Mouse (Mus musculus) neural tube, embryonic 14.5 days (tissue): ENCODE results near the gene Rpl38. TPM values are rescaled to one million over a fixed set of nuclear protein-coding genes. Genes with fewer than 3 reads are reported as not detected.

Source experiments
- ATAC-seq: fragments of 200-750 bp; cut with Nextera tagmentation; 2 replicates; pipeline ENCODE4 v1.8.0; 2017; ENCODE audit warnings: low read depth, mild to moderate bottlenecking, moderate TSS enrichment, moderate library complexity
- H3K27ac ChIP-seq: fragments of 300-500 bp; sonication (generic); 2 replicates; pipeline ENCODE4 v1.5.1; 2014; ENCODE audit warnings: low read depth, mild to moderate bottlenecking, control low read depth, low read length, moderate library complexity, mixed read lengths
- H3K27me3 ChIP-seq: fragments of 300-500 bp; sonication (generic); 2 replicates; pipeline ENCODE4 v1.6.1; 2014; ENCODE audit warnings: low read length; ENCODE audit not compliant: control insufficient read depth, insufficient read depth
- H3K36me3 ChIP-seq: fragments of 300-500 bp; sonication (generic); 2 replicates; pipeline ENCODE4 v1.6.1; 2014; ENCODE audit warnings: low read length, mixed read lengths; ENCODE audit not compliant: control insufficient read depth, insufficient read depth
- H3K4me1 ChIP-seq: fragments of 300-500 bp; sonication (generic); 2 replicates; pipeline ENCODE4 v1.6.1; 2014; ENCODE audit warnings: low read length; ENCODE audit not compliant: control insufficient read depth, insufficient read depth
- H3K4me2 ChIP-seq: fragments of 300-500 bp; sonication (generic); 2 replicates; pipeline ENCODE4 v1.6.1; 2014; ENCODE audit warnings: mild to moderate bottlenecking, low read depth, low read length, control low read depth
- H3K4me3 ChIP-seq: fragments of 300-500 bp; sonication (generic); 2 replicates; pipeline ENCODE4 v1.5.1; 2014; ENCODE audit warnings: low read depth, low read length, control low read depth, mixed read lengths
- H3K9ac ChIP-seq: fragments of 300-500 bp; sonication (generic); replicated peaks from 2 replicates; pipeline ENCODE4 v1.6.1; 2014; ENCODE audit warnings: low read depth, mild to moderate bottlenecking, control low read depth, low read length, mixed read lengths
- H3K9me3 ChIP-seq: fragments of 300-500 bp; sonication (generic); 2 replicates; pipeline ENCODE4 v1.6.1; 2016; ENCODE audit warnings: low read length; ENCODE audit not compliant: control insufficient read depth
- WGBS: fragments of 180-500 bp; shearing (Covaris S2); extraction: QIAGEN DNeasy Blood & Tissue Kit; methylation state at CpG from one replicate; pipeline ENCODE4 v1.1.7; 2014; 5-methylcytosine and 5-hydroxymethylcytosine counted together
- polyA plus RNA-seq: library from polyadenylated mRNA; unstranded; fragments of >200 nt; fragmentation: Nextera tagmentation; extraction: Ambion mirVana; gene quantifications from 2 replicates; pipeline ENCODE4 v1.2.1, GENCODE M21; 2014

Rpl38 gene
- polyA plus RNA-seq, 1 experiment from 2014 or later, result 718 TPM

GRCm38 (mm10) chr11:114652531-114652930 lies 15.8 kb upstream of the Rpl38 start:
- peak; percentile 36; the same call in 1 of the 2 replicates for ATAC-seq
- H3K9me3 ChIP-seq, result no peaks in the 10 kb centered on the region
- peak overlapping the region; percentile 41; the same call in 1 of the 2 replicates for H3K9ac ChIP-seq
- peaks cover 4% of the 10 kb centered on the region; the same call in 1 of the 2 replicates for H3K4me1 ChIP-seq
- no peak overlapping the region for H3K4me3 ChIP-seq
- WGBS, result 4% methylated on average over 16 of the region's 16 CpGs
- H3K4me2 ChIP-seq, result no peak overlapping the region
- no peaks in the 10 kb centered on the region for H3K36me3 ChIP-seq
- no peaks in the 10 kb centered on the region for H3K27me3 ChIP-seq
- no peak overlapping the region for H3K27ac ChIP-seq

DNA sequence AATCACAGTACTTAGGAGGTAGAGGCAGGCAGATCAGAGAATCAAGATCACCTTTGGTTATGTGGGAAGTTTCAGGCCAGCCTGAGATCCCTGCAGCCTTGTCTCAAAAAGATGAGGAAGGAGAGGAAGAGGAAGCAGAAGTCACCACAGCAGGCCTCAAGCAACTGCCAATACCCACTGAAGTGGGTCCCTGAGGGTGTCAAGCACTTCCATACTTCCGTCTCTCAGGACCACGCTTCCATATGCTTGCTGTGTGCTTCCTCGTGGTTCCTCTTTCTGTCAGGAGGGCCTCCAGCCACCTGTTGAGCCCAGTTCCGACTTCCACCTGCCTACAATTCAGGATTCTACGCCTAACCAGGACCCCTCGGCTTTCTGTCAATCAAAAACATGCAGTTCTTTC lies 14.7 kb upstream of the Rpl38 start:
- H3K4me3 ChIP-seq, result no peak overlapping the region
- 86% methylated on average over 6 of the region's 6 CpGs for WGBS
- no peaks in the 10 kb centered on the region for H3K9me3 ChIP-seq
- H3K27me3 ChIP-seq, result no peaks in the 10 kb centered on the region
- no peak for ATAC-seq
- H3K27ac ChIP-seq, result no peak overlapping the region
- H3K9ac ChIP-seq, result no peak overlapping the region
- peaks cover 4% of the 10 kb centered on the region; the same call in 1 of the 2 replicates for H3K4me1 ChIP-seq
- no peaks in the 10 kb centered on the region for H3K36me3 ChIP-seq
- no peak overlapping the region for H3K4me2 ChIP-seq

DNA sequence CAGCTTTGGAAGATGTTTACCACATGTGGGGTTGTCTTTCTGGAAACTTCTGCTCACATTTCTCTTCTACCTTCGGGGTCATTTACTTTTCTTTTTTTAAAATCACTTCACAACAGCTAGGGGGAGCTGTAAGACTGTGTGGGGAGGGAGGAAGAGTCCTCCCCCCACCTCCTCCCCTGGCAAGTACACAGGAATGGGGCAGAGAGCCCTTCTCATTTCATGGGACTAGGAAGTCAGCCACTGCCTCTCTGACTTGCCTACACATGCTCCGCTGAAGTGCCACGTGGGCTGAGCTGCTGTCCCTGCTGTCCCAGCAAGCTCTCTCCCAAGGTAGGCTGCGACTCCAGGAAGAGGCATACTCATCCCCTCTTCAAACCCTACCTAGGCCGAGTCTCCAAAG lies 13.8 kb upstream of the Rpl38 start:
- no peaks in the 10 kb centered on the region for H3K27me3 ChIP-seq
- WGBS, result 61% methylated on average over 5 of the region's 5 CpGs
- H3K27ac ChIP-seq, result no peak overlapping the region
- H3K4me3 ChIP-seq, result no peak overlapping the region
- H3K36me3 ChIP-seq, result no peaks in the 10 kb centered on the region
- H3K4me2 ChIP-seq, result no peak overlapping the region
- ATAC-seq, result no peak
- H3K4me1 ChIP-seq, result peaks cover 4% of the 10 kb centered on the region; the same call in 1 of the 2 replicates
- no peak overlapping the region for H3K9ac ChIP-seq
- no peaks in the 10 kb centered on the region for H3K9me3 ChIP-seq

- Histone ChIP-seq H3K27ac (no peak overlapping the region), H3K9me3 (no peaks in the 10 kb centered on the region), H3K4me2 (no peak overlapping the region), H3K4me3 (no peak overlapping the region), H3K36me3 (no peaks in the 10 kb centered on the region), H3K9ac (no peak overlapping the region), H3K27me3 (no peaks in the 10 kb centered on the region), H3K4me1 (peaks cover 4% of the 10 kb centered on the region; the same call in 1 of the 2 replicates)
- 87% methylated on average over 7 of the region's 7 CpGs for WGBS
- no peak for ATAC-seq
These were observed 12.8 kb upstream of the Rpl38 start for GRCm38 (mm10) chr11:114655350-114656008.

DNA sequence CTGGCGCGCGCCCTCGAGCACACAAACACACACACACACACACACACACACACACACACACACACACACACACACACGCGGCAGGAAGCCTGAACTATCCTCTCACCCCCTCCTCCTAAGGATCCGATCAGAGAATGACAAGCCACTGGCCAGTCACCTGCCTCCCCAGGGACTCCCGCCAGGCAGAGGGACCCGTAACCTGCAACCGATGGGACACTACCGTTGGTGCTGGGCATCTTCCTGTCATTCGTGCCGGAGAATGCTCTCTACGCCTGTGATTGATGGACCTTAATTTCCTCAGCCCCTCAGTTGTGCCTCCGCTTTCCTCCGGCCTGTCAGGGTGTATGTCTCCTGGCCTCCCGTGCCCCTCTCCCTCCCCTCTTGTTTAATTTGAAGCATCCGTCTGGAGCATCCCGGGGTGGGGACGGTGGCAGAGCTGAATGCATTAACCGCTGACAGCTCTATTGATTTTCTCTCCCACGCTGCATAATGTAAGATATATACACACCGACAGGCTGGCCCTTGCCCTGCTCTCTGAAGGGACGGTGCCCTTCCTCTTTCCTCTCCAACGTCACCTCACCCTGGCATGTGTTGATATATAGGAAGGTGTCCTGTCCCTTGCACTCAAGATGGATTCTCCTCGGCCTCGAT lies 11.2 kb upstream of the Rpl38 start:
- H3K27me3 ChIP-seq, result no peaks in the 10 kb centered on the region
- H3K36me3 ChIP-seq, result no peaks in the 10 kb centered on the region
- H3K9ac ChIP-seq, result no peak overlapping the region
- no peak overlapping the region for H3K4me3 ChIP-seq
- H3K4me2 ChIP-seq, result peak overlapping the region; percentile 1; the same call in 1 of the 2 replicates
- ATAC-seq, result peak; percentile 54
- 0 out of 2 replicates have a peak overlapping the region, but pooled peaks have one; percentile 1 for H3K27ac ChIP-seq
- WGBS, result 20% methylated on average over 24 of the region's 27 CpGs
- peaks cover 4% of the 10 kb centered on the region; the same call in 1 of the 2 replicates for H3K4me1 ChIP-seq
- H3K9me3 ChIP-seq, result no peaks in the 10 kb centered on the region

DNA sequence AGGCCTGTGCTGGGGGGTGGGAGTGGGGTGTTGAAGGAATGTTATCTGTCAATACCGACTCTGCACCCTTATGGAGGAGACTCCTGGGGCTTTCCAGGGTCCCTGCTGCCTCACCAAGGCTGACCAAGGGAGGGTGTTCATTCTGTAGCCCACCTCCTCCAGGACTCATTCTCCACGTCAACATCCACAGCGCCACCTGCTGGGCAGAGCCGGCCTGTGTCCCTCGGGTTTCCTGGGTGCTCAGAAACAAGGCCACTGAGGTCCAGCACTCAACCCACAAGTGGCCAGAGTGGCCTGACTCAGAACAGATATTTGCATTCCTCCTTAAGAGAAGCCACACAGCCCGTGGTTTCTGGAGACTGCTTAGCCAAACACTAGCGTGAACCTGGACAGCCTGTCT lies 10.6 kb upstream of the Rpl38 start:
- H3K9ac ChIP-seq, result no peak overlapping the region

DNA sequence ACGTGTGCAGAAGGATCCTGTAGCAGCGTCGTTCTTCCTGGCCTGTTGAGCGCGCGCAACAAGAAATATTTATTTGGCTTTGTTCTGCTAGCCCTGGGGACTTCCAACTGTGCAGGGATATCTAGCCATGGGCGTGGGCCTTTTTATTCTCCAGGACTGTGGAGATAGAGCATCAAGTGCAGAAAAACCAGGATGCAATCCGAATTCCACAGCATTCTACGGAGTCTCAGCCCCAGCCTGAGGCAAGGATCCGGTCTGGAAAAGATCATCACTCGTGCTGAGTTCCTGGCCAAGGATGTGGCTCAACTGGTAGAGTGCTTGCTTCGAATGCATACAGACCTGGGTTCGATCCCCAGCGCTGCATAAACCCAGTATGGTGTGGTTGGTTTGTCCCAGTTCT lies 6.2 kb upstream of the Rpl38 start:
- no peak overlapping the region for H3K27ac ChIP-seq
- no peaks in the 10 kb centered on the region for H3K27me3 ChIP-seq
- no peaks in the 10 kb centered on the region for H3K9me3 ChIP-seq
- no peak for ATAC-seq
- 88% methylated on average over 14 of the region's 14 CpGs for WGBS
- H3K4me3 ChIP-seq, result no peak overlapping the region
- H3K36me3 ChIP-seq, result no peaks in the 10 kb centered on the region
- H3K4me1 ChIP-seq, result no peaks in the 10 kb centered on the region; the same call in 1 of the 2 replicates
- H3K4me2 ChIP-seq, result no peak overlapping the region
- H3K9ac ChIP-seq, result no peak overlapping the region

More for the DNA sequence above, 10.6 kb upstream of the Rpl38 start:
- H3K4me2 ChIP-seq, result no peak overlapping the region
- 29% methylated on average over 7 of the region's 7 CpGs for WGBS
- H3K27ac ChIP-seq, result no peak overlapping the region
- no peaks in the 10 kb centered on the region; the same call in 1 of the 2 replicates for H3K4me1 ChIP-seq
- ATAC-seq, result no peak; the same call in 1 of the 2 replicates
- H3K9me3 ChIP-seq, result no peaks in the 10 kb centered on the region
- no peak overlapping the region for H3K4me3 ChIP-seq
- H3K36me3 ChIP-seq, result no peaks in the 10 kb centered on the region
- no peaks in the 10 kb centered on the region for H3K27me3 ChIP-seq

GRCm38 (mm10) chr11:114662746-114663362 lies 5.5 kb upstream of the Rpl38 start:
- no peak overlapping the region for H3K27ac ChIP-seq
- H3K9me3 ChIP-seq, result no peaks in the 10 kb centered on the region
- no peak overlapping the region for H3K4me2 ChIP-seq
- no peak overlapping the region for H3K9ac ChIP-seq
- H3K36me3 ChIP-seq, result no peaks in the 10 kb centered on the region
- H3K4me1 ChIP-seq, result no peaks in the 10 kb centered on the region
- ATAC-seq, result no peak
- H3K27me3 ChIP-seq, result no peaks in the 10 kb centered on the region
- WGBS, result 23% methylated on average over 6 of the region's 6 CpGs
- H3K4me3 ChIP-seq, result no peak overlapping the region

DNA sequence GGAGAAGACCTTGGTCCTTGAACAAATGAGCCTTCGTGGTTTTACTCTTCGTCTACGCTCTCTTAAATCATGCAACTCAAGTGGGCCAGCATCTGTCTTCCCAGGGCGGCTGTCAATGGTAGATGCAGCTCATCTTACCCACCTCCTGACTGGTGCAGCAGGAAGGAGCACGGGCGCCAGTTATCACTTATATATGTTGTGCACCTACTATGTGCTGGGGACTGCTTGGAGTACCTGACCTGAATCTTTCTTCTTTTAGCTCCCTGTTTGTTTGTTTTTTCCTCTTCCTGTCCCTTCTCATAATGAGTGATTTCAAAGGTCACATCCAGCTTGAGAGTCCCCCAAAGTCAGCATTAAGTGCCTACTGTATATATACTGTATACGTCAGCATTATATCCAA lies 4.2 kb upstream of the Rpl38 start:
- H3K4me1 ChIP-seq, result no peaks in the 10 kb centered on the region
- no peak overlapping the region for H3K4me3 ChIP-seq
- no peak overlapping the region for H3K9ac ChIP-seq
- no peaks in the 10 kb centered on the region for H3K36me3 ChIP-seq
- no peak overlapping the region for H3K27ac ChIP-seq
- H3K9me3 ChIP-seq, result no peaks in the 10 kb centered on the region
- no peaks in the 10 kb centered on the region for H3K27me3 ChIP-seq
- no peak overlapping the region for H3K4me2 ChIP-seq
- no peak for ATAC-seq
- WGBS, result 81% methylated on average over 7 of the region's 7 CpGs
